In the genomic region with DNA sequence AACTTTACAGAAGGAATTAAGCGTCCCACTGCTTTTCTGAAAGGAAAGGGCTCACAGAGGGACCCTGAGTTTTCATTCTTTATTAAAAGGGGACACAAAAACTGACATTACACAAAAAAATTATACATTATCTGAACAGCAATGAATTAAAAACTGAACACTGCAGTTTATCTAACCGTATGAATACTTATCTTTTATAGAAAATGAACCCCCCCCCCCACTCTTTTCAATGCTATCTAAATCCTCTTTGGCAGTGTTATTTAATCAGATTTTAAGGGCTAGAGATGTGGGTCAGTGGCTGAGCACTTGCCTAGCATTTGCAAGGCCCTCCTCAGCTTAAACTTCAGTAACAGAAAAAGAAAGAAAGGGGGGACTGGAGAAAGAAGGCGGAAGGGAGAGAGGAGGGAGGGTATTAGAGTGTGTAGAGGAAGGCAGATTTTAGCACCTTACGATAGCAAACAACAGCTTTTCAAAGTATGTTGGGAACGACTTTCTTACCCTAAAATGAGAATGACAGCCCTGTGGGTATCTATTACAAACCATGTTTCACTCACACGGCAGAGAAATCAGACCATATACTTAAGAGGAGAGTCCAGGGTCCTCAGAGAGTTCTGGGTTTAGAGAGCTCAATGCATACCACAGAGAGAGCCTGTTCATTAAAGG, we compare ENCODE assay signal across 27 mouse cellular contexts.
A peak's percentile ranks its signal among the peaks of the same experiment; 100 is the strongest.
DNase-seq lines count a peak whose midpoint lies in the region; ATAC-seq and TF ChIP-seq lines count a peak whose summit lies in the region.
"Had no signal": no experiment of that assay in that cellular context is flagged by ENCODE, and none has a peak within 500 bp of the region (broad histone marks: within the 10 kb centered on the region; RNA-seq: fewer than 3 reads in every experiment).

No protein-coding gene starts in this region.

- no peak overlapping the region for H3K9ac ChIP-seq in heart, embryonic 12.5 days
- H3K9ac ChIP-seq in ES-Bruce4 (ENCODE audit: low read depth, poor library complexity, severe bottlenecking) (no peak overlapping the region; the same call in 1 of the 2 replicates), MEL (ENCODE audit: control insufficient read depth, low read depth, low read length, poor library complexity, severe bottlenecking) (peak overlapping the region; percentile 57)
- H3K9ac ChIP-seq in liver, embryonic 14.5 days (replicated peaks): 0 out of 2 replicates have a peak overlapping the region, but pooled peaks have one; percentile 6
- no peak overlapping the region for H3K9ac ChIP-seq in kidney, embryonic 15.5 days
- H3K9ac ChIP-seq: embryonic facial prominence, embryonic 13.5 days; forebrain, embryonic 15.5 days; intestine, embryonic 15.5 days; midbrain, embryonic 12.5 days; neural tube, embryonic 12.5 days had no signal

- TF ChIP-seq POLR2A in ES-Bruce4 (IDR thresholded peaks at IDR 0.05; ENCODE audit: insufficient read depth, low read length) (no peak), MEL (IDR thresholded peaks at IDR 0.05; ENCODE audit: control insufficient read depth in 1 of 2, insufficient read depth in 1 of 2, low read depth in 1 of 2, low read length in 2 of 2, poor library complexity in 1 of 2) (no peak)
- TF ChIP-seq POLR2A in lung, adult 2 months (IDR thresholded peaks at IDR 0.05; ENCODE audit: borderline replicate concordance, extremely low read depth, low read depth, low read length): no peak

- DNase-seq in heart, adult 18-20 months: no peak
- peak; percentile 50 for DNase-seq in MEL (ENCODE audit: low read depth, low spot score)
- no peak for DNase-seq in liver, embryonic 14.5 days (ENCODE audit: low read depth in 3 of 3, low spot score in 3 of 3)
- no peak for DNase-seq in adrenal gland, postnatal 14 days
- no peak for DNase-seq in lung, adult 2 months
- DNase-seq: adrenal gland, adult 8-10 months; B cell, adult 2 months; cerebellum, adult 11 months; cerebellum, adult 9-11 months; kidney, adult 8-10 months; kidney, postnatal 10 days; layer of hippocampus, adult 9-11 months; lung, postnatal 4 days; right cerebral cortex, postnatal 14 days had no signal

- H3K79me2 ChIP-seq in MEL (ENCODE audit: control insufficient read depth, insufficient read depth, low read length, poor library complexity): no peaks in the 10 kb centered on the region; the same call in none of the 2 replicates

- no peak for TF ChIP-seq EP300 in ES-Bruce4 (IDR thresholded peaks at IDR 0.05; ENCODE audit: insufficient read depth, low read depth, low read length)
- peak; percentile 76 to 87 for TF ChIP-seq EP300 in MEL (IDR thresholded peaks at IDR 0.05; ENCODE audit: low read depth in 1 of 2, low read length in 2 of 2)
- TF ChIP-seq EP300 in liver, embryonic 14.5 days (IDR thresholded peaks at IDR 0.05; ENCODE audit: low read depth): no peak

- 66% methylated on average over 6 of the region's 6 CpGs for WGBS in heart, embryonic 12.5 days
- 47% methylated on average over 6 of the region's 6 CpGs for WGBS in liver, embryonic 14.5 days (ENCODE audit: insufficient replicate concordance)
- 68% methylated on average over 6 of the region's 6 CpGs for WGBS in kidney, embryonic 15.5 days
- 76% methylated on average over 6 of the region's 6 CpGs for WGBS in lung, adult 2 months

- no peak overlapping the region for H3K4me3 ChIP-seq in heart, embryonic 12.5 days
- H3K4me3 ChIP-seq in ES-Bruce4 (ENCODE audit: low read depth, low read length): no peak overlapping the region
- H3K4me3 ChIP-seq in MEL (ENCODE audit: control insufficient read depth in 1 of 2, insufficient read depth in 1 of 2, low read depth in 2 of 2, low read length in 2 of 2): peak overlapping the region in 1 of 2 experiments; percentile 36; a peak in 2 of 4 replicates
- H3K4me3 ChIP-seq in liver, embryonic 14.5 days (ENCODE audit: insufficient read depth in 1 of 2, low read depth in 2 of 2, low read length in 2 of 2): no peak overlapping the region
- H3K4me3 ChIP-seq in kidney, embryonic 15.5 days (replicated peaks): no peak overlapping the region
- H3K4me3 ChIP-seq in lung, adult 2 months (replicated peaks; ENCODE audit: extremely low read depth, low read depth, low read length): no peak overlapping the region
- H3K4me3 ChIP-seq: embryonic facial prominence, embryonic 13.5 days; forebrain, embryonic 10.5 days; forebrain, embryonic 15.5 days; intestine, embryonic 15.5 days; midbrain, embryonic 12.5 days; myocyte; neural tube, embryonic 12.5 days had no signal

- 0 out of 2 replicates have a peak overlapping the region, but pooled peaks have one; percentile 43 for H3K27ac ChIP-seq in heart, embryonic 12.5 days (ENCODE audit: poor library complexity, severe bottlenecking)
- H3K27ac ChIP-seq in ES-Bruce4 (ENCODE audit: insufficient read depth, low read length) (peak overlapping the region; percentile 66), MEL (ENCODE audit: control insufficient read depth, low read depth, low read length) (peak overlapping the region; percentile 97)
- H3K27ac ChIP-seq in liver, embryonic 14.5 days: peak overlapping the region; percentile 80
- no peak overlapping the region for H3K27ac ChIP-seq in kidney, embryonic 15.5 days
- H3K27ac ChIP-seq: embryonic facial prominence, embryonic 13.5 days; forebrain, embryonic 10.5 days; forebrain, embryonic 15.5 days; intestine, embryonic 15.5 days; midbrain, embryonic 12.5 days; neural tube, embryonic 12.5 days had no signal

- no peaks in the 10 kb centered on the region for H3K9me3 ChIP-seq in heart, embryonic 12.5 days (replicated peaks)
- H3K9me3 ChIP-seq in ES-Bruce4 (replicated peaks; ENCODE audit: control insufficient read depth, insufficient read depth, low read length, poor library complexity, severe bottlenecking) (no peaks in the 10 kb centered on the region), MEL (replicated peaks; ENCODE audit: insufficient read depth, low read length) (no peaks in the 10 kb centered on the region)
- no peaks in the 10 kb centered on the region for H3K9me3 ChIP-seq in liver, embryonic 14.5 days (ENCODE audit: control insufficient read depth, low read length)
- no peaks in the 10 kb centered on the region for H3K9me3 ChIP-seq in kidney, embryonic 15.5 days (replicated peaks)
- H3K9me3 ChIP-seq: embryonic facial prominence, embryonic 13.5 days; forebrain, embryonic 10.5 days; forebrain, embryonic 15.5 days; intestine, embryonic 15.5 days; megakaryocyte, embryonic 14.5 days; midbrain, embryonic 12.5 days; neural tube, embryonic 12.5 days had no signal

- H3K4me1 ChIP-seq in heart, embryonic 12.5 days (replicated peaks): peaks cover 54% of the 10 kb centered on the region
- H3K4me1 ChIP-seq in ES-Bruce4 (ENCODE audit: control insufficient read depth, insufficient read depth, low read length): no peaks in the 10 kb centered on the region
- peaks cover 28 to 40% of the 10 kb centered on the region in 2 experiments for H3K4me1 ChIP-seq in MEL (ENCODE audit: control insufficient read depth in 1 of 2, insufficient read depth in 2 of 2, low read length in 2 of 2)
- H3K4me1 ChIP-seq in liver, embryonic 14.5 days (replicated peaks; ENCODE audit: control insufficient read depth in 2 of 2, insufficient read depth in 2 of 2, low read length in 1 of 2): peaks cover 35 to 50% of the 10 kb centered on the region in 2 experiments
- H3K4me1 ChIP-seq in kidney, embryonic 15.5 days: peaks cover 4% of the 10 kb centered on the region; the same call in 1 of the 2 replicates
- H3K4me1 ChIP-seq in lung, adult 2 months (ENCODE audit: control insufficient read depth, insufficient read depth, low read length): peaks cover 27% of the 10 kb centered on the region
- H3K4me1 ChIP-seq: forebrain, embryonic 15.5 days; intestine, embryonic 15.5 days; neural tube, embryonic 12.5 days had no signal

- TF ChIP-seq RAD21 in MEL (IDR thresholded peaks at IDR 0.05; ENCODE audit: low read depth, low read length): no peak; the same call in 1 of the 2 replicates

- ATAC-seq in heart, embryonic 12.5 days (ENCODE audit: insufficient number of reproducible peaks, low FRiP score): no peak
- ATAC-seq in liver, embryonic 14.5 days (ENCODE audit: insufficient read depth): no peak
- no peak for ATAC-seq in kidney, embryonic 15.5 days (replicated peaks; ENCODE audit: low FRiP score)
- ATAC-seq: forebrain, embryonic 15.5 days; hindbrain, embryonic 16.5 days; lung, postnatal 0 days had no signal

- no peak overlapping the region for H3K4me2 ChIP-seq in heart, embryonic 12.5 days
- H3K4me2 ChIP-seq in liver, embryonic 14.5 days (ENCODE audit: low read depth): peak overlapping the region; percentile 15; the same call in 1 of the 2 replicates
- no peak overlapping the region for H3K4me2 ChIP-seq in kidney, embryonic 15.5 days
- H3K4me2 ChIP-seq: embryonic facial prominence, embryonic 13.5 days; forebrain, embryonic 15.5 days; intestine, embryonic 15.5 days; midbrain, embryonic 12.5 days; neural tube, embryonic 12.5 days had no signal

- no peaks in the 10 kb centered on the region for H3K36me3 ChIP-seq in heart, embryonic 12.5 days
- H3K36me3 ChIP-seq in ES-Bruce4 (ENCODE audit: control insufficient read depth, insufficient read depth, low read length, poor library complexity, severe bottlenecking) (no peaks in the 10 kb centered on the region), MEL (ENCODE audit: control insufficient read depth in 1 of 2, insufficient read depth in 2 of 2, low read length in 2 of 2) (peaks cover 0 to 44% of the 10 kb centered on the region in 2 experiments; a peak in 2 of 4 replicates)
- peaks cover 4% of the 10 kb centered on the region; the same call in 1 of the 2 replicates for H3K36me3 ChIP-seq in liver, embryonic 14.5 days (replicated peaks; ENCODE audit: control insufficient read depth, insufficient read depth, low read depth)
- 0 out of 2 replicates have a peak, but pooled peaks cover 3% of the 10 kb centered on the region for H3K36me3 ChIP-seq in kidney, embryonic 15.5 days
- H3K36me3 ChIP-seq: embryonic facial prominence, embryonic 13.5 days; forebrain, embryonic 10.5 days; forebrain, embryonic 15.5 days; intestine, embryonic 15.5 days; midbrain, embryonic 12.5 days; neural tube, embryonic 12.5 days had no signal

- no peaks in the 10 kb centered on the region for H3K27me3 ChIP-seq in heart, embryonic 12.5 days (replicated peaks)
- H3K27me3 ChIP-seq in ES-Bruce4 (ENCODE audit: control insufficient read depth, insufficient read depth, low read length, poor library complexity, severe bottlenecking) (no peaks in the 10 kb centered on the region), MEL (ENCODE audit: control insufficient read depth in 1 of 2, insufficient read depth in 2 of 2, low read length in 2 of 2) (no peaks in the 10 kb centered on the region)
- no peaks in the 10 kb centered on the region for H3K27me3 ChIP-seq in liver, embryonic 14.5 days (ENCODE audit: control insufficient read depth, insufficient read depth, low read length)
- H3K27me3 ChIP-seq in kidney, embryonic 15.5 days: no peaks in the 10 kb centered on the region
- H3K27me3 ChIP-seq: embryonic facial prominence, embryonic 13.5 days; forebrain, embryonic 15.5 days; intestine, embryonic 15.5 days; megakaryocyte, embryonic 14.5 days; midbrain, embryonic 12.5 days; neural tube, embryonic 12.5 days had no signal

- TF ChIP-seq CTCF in ES-Bruce4 (IDR thresholded peaks at IDR 0.05; ENCODE audit: low read depth, low read length) (no peak), MEL (IDR thresholded peaks at IDR 0.05 in 2 of 3, conservative IDR thresholded peaks at IDR 0.05 in 1 of 3; ENCODE audit: control insufficient read depth in 1 of 3, insufficient read depth in 1 of 3, low read depth in 2 of 3, low read length in 3 of 3, poor library complexity in 1 of 3, severe bottlenecking in 1 of 3) (no peak)
- TF ChIP-seq CTCF in liver, embryonic 14.5 days (IDR thresholded peaks at IDR 0.05; ENCODE audit: low read depth): no peak
- TF ChIP-seq CTCF in lung, adult 2 months (IDR thresholded peaks at IDR 0.05; ENCODE audit: insufficient read depth, low read length): no peak

Comparison
In these comparisons a context has a peak if more than half of its experiments do, and no peak if none do; other contexts are left out.
1. H3K9ac ChIP-seq: peak in MEL (single experiment) and liver, embryonic 14.5 days (single experiment); none in heart, embryonic 12.5 days (single experiment), ES-Bruce4 (single experiment) and kidney, embryonic 15.5 days (single experiment).